Mouse (Mus musculus): ENCODE data around the gene D10Jhu81e. TPM values are rescaled to one million over a fixed set of nuclear protein-coding genes. Genes with fewer than 3 reads are reported as not detected.

Gene D10Jhu81e
- polyA plus RNA-seq (2015; fragmentation: Nextera tagmentation; extraction: Ambion mirVana): 48.1 and 80.0 TPM in 2 replicates

DNA sequence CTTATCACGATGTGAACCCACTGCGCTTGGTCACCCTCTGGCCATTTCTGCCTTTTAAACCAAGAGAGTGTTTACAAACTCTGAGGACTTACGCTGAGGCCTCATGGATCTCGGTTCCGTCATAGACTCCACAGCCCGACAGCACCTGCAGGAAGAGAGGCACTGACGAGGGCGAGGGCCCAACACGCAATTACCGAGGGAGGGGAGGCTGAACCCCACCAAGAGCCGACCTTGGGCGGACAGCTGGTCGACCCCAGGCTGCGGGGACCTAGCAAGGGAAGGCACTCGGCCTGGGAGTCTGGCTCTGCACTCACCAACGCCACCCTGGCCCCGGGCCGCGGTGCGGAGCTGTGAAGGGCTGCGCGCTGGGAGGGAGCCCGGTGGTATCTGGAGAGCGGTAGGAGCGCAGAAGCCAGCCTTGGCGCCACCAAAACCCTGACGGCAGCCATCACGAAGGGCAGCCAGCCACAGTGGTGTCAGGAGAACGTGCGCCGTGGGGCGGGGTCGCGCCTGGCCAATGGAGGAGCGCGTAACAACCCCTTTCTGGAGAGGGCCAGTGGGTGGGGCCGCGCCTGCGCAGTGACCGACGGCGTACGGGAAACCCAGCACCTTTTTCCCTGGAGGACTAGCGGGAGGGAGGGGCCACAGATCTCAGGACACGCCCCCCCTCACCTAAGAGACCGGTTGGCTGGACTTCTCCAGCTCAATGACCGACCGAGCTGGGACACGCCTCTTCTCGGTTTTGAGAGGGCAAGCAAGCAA is at the start of gene D10Jhu81e:
D10Jhu81e (minus strand) TSS at position 502 of the 762 bp plus-strand sequence.

DNA sequence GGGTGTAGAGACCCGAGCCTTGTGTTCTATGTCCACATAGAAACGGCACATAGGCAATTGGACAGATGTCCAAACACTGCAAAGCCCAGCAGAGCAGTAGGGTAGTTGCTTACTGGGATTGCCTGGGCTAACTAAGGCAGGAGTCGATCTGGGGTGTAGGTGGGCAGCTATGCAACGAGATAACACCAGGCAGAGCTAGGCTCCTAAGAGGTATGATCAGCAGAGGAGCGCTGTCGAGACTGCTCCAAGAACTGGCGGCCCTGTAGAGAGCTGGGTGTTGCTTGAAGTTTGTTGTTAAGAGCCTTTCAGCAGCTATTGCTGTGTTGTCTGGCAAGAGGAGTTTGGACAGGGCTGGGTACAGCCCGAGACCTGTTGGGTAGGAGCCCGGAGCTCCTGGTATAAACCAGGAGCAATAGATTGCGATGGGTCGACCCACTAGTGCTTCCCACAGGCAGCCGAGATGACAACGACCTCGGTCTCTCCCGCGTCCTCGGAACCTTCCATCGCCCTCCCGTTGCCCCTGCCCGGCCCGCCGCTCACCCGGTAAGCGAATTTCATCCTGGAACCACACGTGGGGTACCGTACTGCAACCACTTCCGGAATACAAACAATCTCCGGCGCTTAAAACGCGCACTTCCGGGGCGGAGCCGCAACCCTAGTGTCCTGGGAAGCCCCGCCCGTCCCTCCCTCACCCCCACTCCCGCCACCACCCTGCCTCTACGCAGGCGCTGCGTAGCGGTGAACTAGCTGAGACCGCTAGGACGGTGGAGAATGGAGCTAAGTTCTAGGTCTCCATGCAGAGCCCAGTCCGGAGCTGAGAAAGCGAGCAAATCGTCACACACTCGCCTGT is 15.2 kb upstream of the D10Jhu81e start, which contains the start of gene Pwp2:
Pwp2 (minus strand) TSS at position 619 of the 850 bp plus-strand sequence.

Other genes with a start within 250 kb of the D10Jhu81e start
- gene Trpm2, start 199.2 kb downstream of the D10Jhu81e start, polyA plus RNA-seq (2015; fragmentation: Nextera tagmentation; extraction: Ambion mirVana): 0.85 and 1.3 TPM in 2 replicates
- 28.7 and 30.4 TPM in 2 replicates for gene 1810043G02Rik, start 191.3 kb downstream of the D10Jhu81e start, polyA plus RNA-seq (2015; fragmentation: Nextera tagmentation; extraction: Ambion mirVana)
- 31.0 and 54.7 TPM in 2 replicates for gene Pfkl, start 159.7 kb downstream of the D10Jhu81e start, polyA plus RNA-seq (2015; fragmentation: Nextera tagmentation; extraction: Ambion mirVana)
- 6.2 and 10.3 TPM in 2 replicates for gene Dnmt3l, start 127.8 kb downstream of the D10Jhu81e start, polyA plus RNA-seq (2015; fragmentation: Nextera tagmentation; extraction: Ambion mirVana)
- gene Aire, start 126.2 kb downstream of the D10Jhu81e start, polyA plus RNA-seq (2015; fragmentation: Nextera tagmentation; extraction: Ambion mirVana): 0.07 and 0.08 TPM in 2 replicates
- gene Icosl, start 100.5 kb downstream of the D10Jhu81e start, polyA plus RNA-seq (2015; fragmentation: Nextera tagmentation; extraction: Ambion mirVana): 4.5 and 5.5 TPM in 2 replicates
- gene Pwp2, start 15.4 kb upstream of the D10Jhu81e start, polyA plus RNA-seq (2015; fragmentation: Nextera tagmentation; extraction: Ambion mirVana): 6.9 and 9.8 TPM in 2 replicates
- gene Trappc10, start 74.9 kb upstream of the D10Jhu81e start, polyA plus RNA-seq (2015; fragmentation: Nextera tagmentation; extraction: Ambion mirVana): 14.5 and 20.9 TPM in 2 replicates
- 102 and 142 TPM in 2 replicates for gene Agpat3, start 182.7 kb upstream of the D10Jhu81e start, polyA plus RNA-seq (2015; fragmentation: Nextera tagmentation; extraction: Ambion mirVana)
- gene Rrp1, start 243.3 kb upstream of the D10Jhu81e start, polyA plus RNA-seq (2015; fragmentation: Nextera tagmentation; extraction: Ambion mirVana): 157 and 202 TPM in 2 replicates